Mouse (Mus musculus): ENCODE data around the gene Nelfb.

Gene Nelfb

DNA sequence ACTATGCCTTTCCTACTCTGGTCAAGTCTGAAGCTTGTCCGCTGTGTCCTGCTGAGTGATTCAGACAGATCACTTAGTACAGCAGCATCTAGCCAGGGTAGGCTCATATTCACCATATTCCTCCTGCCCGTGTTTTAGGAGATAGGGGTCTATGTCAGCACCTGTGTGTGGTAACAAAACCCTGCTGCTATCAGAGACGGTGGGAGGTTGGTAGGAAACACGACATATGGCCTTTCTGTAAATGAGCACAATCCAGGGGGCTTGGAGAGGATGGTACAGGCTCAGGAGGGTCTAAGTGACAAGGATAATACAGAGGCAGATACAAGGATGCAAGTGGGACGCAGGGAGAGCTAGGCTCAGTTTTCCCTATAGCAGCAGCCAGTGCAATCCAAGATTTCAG, 18.3 kb upstream of the Nelfb start:
- no peak for DNase-seq

DNA sequence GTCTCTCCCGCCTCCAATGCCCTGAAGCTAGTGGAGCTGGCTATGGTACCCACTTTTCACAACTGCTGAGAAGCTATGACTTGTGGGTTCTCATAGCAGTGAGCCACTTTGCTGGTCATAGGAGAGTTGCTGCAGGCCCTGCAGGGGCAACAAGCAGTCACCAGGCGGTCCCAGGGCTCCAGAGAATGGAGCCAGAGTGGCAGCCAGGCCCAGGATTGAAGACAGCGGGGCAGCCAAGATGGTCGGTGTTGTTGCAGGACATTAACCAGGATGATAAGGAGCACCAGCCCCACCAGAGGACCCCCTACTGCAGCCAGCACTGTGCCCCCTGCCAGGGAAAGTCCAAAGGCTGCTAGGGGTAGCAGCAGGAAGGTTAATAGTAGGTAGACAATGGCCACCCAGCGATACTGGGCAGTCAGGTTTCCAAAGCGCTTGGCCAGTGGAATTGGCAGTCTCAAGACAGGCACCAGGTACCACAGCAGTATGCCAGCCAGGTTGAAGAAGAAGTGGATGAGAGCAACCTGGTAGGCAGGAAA, 17.8 kb upstream of the Nelfb start:
- no peak for DNase-seq

DNA sequence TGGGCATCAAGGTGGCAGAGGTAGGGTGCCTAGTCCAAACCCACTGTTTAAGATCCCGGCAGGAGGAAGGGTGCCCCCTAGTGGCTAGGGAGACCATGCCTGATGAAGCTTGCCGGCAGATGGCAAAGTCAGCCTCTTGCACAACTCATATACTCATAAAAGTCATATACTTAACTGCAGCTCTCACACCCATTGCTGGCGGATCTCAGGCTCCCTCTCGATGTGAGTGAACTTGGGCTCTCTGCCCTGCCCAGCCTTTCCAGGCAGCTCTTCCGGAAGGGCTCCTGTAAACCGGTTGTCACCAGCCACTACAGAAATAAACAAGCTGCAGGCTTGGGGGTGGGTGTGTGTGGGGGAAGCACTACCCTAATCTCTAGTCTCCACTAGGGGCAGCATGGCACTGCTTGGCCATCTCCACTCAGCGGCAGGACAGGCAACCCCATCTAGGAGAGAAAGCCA, 17.2 kb upstream of the Nelfb start:
- peak; percentile 90 for DNase-seq

DNA sequence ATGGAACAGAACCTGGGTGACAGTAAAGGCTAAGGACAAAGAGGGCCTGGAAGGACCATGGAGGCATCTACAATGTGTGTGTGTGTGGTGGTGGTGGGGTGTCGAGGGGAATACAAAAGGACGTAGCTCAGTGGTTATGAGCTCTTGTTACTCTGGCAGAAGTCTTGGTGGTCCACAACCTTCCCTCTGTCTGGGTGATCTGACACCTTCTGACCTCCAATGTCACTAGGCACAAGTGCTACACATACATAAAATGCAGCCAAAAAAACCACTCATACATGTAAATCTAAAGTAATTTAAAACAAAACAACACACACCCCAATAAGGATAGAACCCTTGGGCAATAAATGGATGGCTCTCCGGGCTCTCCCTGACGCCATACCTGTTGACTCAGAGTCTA, 16.1 kb upstream of the Nelfb start:
- DNase-seq, result no peak

DNA sequence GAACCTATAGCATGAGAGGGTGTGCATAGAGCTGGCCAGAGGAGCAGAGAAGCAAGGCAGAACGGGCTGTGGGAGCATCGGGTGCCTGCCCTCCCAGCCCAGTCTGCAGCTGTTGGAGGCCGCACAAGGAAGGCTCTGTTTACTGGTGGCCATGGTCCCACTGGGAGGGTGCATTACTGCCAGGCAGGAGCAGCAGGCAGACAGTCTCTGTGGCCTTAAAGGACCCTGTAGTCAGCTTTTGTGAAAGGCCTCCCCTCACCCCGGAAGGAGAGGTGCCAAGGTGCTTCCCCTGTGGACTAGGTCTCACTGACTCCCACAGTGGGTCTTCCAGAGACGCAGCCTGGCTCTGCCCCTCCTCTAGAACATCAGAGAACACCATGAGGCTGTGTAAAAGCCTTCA, 15.6 kb upstream of the Nelfb start:
- peak; percentile 83 for DNase-seq

DNA sequence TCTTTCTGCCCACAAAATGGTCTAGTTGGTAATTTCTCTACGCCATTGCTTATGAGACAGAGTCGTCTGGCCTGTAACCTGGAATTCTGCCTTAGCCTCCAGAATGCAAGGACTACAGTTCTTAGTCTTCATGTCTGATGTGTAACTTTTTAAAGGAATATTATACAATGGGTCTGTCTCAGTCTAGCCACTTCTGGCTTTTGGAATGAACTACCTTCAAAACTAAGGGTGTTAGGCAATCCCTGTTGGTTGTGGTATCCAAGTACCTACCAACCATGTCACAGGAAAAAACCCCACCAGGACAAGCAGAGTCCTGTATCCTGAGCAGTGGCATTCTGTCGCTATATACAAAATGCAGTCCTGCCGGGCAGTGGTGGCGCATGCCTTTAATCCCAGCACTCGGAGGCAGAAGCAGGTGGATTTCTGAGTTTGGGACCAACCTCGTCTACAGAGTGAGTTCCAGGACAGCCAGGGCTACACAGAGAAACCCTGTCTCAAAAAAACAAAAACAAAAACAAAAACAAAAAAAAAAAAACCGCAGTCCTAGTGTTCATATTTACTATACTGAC, 14.6 kb upstream of the Nelfb start:
- no peak for DNase-seq

DNA sequence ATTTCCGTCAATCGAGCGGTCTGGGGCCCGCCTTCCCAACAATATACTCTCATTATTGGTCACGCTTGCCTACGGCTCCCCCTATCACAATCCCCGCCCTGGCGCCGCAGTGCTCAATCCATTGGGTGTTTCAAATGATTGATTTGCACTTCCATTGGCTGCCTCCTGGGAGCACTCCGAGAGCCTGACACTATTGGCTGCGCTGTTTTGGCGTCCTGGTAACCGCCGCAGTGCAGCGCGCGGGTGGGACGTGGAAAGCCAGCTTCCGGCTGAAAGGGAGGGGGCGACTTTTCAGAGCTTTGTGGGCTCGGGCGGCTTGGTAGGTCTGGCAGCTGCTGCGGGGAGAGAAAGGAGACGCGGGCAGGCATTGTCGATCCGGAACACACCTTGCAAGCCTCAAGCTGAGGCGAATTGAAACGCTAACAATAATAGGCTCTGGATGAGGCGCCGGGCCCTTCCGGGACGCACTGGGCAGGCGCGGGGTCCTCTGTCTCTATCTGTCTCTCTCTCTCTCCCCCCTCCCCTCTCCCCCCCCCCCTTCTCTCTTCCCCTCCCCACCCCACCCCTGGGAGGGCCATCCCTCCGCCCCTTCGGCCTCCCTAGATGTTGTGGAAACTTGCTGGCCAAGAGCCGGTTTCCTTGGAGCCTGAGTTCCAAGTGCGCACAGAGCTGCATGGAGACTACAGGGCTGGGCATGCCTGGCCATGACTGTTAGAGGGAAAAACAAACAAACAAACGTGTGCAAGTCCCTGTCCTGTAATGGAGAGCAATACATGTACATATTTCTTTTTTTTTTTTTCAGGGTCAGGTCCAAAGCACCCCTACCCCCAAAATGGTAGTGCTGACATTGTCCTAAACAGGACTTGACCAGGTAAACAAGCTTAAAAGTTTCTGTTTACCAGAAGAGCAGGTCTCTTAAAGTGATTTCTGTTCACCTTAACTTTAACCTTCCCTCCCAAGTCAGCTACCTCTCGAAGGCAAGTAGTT, 13.8 kb upstream of the Nelfb start:
- peak; percentile 100 for DNase-seq

DNA sequence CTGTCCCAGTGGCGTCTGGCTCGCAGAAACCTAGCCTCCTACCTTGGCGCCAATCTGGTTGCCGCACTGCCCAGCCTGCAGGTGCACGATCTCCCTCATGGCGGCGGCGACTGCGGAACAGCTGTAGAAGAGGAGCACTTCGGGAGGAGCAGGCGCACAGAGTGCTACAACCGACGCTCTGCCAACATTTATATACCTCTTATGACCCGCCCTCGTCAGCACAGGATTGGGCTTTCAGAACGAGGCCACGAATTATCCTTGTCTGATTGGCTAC, 13.1 kb upstream of the Nelfb start, which contains the start of gene Tubb4b:
TSS of gene Tubb4b (minus strand) at position 211 of the 274 bp plus-strand sequence.
- DNase-seq, result no peak

DNA sequence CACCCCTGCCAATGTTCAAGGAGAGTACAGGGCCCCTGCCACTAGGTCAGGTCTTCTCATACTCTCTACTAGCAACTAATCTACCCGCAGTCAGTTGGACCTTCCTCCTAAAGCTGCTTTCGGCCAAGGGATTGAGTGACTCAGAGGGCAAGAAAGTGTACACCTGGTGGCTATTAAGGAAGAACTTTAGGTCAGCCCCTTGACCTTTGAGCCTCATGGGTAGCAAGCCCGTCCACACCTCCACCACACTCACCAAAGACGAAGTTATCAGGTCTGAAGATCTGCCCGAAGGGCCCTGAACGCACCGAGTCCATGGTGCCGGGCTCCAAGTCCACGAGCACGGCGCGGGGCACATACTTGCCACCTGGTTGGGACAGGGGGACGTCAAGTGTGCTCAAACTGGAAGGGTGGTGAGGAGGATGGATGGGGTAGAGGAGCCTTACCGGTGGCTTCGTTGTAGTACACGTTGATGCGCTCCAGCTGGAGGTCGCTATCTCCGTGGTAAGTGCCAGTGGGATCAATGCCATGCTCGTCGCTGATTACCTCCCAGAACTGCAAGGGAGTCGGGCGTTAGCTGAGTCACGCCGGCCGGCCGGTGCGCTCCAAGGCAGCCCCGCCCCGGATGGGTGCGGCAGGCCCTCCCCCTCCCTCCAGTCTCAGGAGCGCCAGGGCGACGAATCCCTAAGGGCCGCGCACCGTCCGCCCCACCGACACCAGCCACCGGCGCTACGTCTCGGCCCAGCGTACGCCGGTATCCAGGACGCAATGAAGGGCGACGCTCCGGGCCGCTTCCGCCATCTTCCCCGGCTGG, 12.6 kb upstream of the Nelfb start:
- peak; percentile 83 for DNase-seq

DNA sequence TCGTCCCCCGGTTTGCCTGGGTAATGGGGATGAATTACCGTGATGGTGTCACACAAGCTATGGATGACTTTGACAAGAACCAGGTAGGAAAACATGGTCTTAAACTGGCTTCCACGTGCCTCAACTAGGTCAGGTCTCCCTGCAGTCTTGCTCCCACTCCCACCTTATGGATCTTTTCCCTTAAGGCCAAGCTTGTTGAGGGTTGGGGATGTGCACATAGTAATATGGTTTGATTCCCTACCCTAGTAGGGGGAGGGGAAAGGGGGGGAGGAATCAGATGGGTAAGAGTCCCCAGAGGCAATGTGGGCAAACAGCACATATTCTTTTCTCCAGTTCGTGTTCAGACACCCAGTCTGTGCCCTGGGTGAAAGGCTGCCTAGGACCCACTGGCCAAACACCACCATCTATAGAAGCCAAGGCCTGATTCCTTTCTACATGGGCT, 10.1 kb upstream of the Nelfb start:
- no peak for DNase-seq

DNA sequence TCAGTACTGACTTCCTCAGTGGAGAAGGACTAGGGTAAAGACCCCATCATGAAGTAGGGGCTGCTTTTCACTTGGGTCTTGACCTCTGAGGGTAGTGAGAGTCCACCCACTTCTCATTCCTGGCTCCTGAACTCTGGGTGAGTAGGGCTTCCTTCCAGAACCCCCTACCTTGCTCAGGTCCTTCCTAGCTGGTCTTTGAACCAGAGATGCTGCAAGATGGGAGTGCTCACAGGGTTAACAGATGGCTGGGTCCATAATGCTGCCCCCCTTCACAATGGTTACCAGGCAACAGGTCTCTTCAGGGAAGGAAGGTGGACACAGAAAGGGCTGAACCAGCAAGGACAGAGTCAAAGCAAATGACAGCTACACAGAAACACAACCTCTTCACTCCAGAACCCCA, 7.2 kb upstream of the Nelfb start, which contains the start of gene Fam166a:
TSS of gene Fam166a (plus strand) at position 301 of the 400 bp plus-strand sequence.
- DNase-seq, result no peak

DNA sequence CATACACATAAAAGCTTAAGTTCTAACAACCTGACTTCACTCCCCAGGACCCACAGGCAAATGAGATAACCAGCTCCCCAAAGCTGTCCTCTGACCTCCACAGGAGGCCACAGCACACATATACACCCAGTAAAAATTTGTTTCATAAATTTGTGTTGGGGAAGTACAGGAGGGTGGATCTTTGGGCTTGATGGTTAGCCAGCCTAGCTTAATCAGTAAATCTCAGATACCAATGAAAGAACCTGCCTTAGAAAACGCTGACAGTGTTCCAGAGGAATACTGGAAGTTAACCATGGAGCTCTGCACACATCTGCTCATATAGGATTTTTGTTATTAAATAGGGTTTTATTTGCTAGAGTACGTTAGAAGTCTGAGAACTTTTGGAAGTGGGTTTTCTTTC, 6.4 kb upstream of the Nelfb start:
- no peak for DNase-seq

DNA sequence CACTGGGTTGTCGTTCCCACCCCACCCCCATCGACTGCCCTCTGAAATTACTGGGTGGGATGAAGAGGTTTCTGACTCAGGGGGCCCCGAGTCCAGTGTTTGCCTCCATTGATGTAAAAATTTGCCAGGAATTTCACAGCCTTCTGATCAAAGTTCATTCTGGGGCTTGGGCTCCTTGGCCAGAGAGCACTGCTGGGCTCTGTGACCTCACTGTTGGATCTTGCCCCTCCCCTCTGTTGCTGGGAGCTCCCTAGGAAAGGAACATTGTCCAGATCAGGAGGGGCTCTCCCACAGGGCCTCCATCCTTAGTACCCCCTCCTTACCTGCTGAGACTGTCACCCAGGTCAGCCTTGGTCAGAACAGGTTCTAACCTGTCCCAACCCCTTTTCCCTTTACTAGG, 3.2 kb upstream of the Nelfb start, which contains the start of gene Stpg3:
TSS of gene Stpg3 (minus strand) at position 194 of the 400 bp plus-strand sequence.
- no peak for DNase-seq

DNA sequence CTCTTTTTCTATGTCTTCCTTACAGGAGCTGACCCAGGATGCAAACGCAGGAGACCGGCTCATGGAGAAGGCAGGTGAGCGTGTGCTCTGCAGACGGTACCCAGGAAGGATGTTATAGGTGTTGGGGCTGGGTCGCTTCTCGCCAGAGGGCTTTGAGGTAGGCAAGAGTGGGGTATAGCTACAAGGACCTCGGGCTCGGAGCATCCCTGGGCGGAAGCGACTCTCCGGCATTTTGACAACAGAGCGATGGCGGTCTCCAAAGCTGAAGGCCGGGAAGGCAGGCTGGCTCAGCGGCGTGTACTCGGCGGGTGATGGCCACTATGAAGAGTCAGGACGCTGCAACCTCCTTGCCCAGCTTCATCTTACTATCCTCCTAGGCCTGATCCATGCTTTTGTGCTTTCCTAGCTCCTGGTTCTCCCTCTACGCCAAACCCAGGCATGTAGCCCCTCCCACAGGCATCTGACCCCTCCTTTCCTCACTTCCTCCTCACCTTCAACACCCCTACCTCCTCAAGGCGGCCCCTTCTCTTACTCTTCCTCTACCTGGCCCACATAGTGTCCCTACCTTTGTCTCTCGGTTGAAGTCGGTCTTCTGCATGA, 2.1 kb upstream of the Nelfb start:
- no peak for DNase-seq

DNA sequence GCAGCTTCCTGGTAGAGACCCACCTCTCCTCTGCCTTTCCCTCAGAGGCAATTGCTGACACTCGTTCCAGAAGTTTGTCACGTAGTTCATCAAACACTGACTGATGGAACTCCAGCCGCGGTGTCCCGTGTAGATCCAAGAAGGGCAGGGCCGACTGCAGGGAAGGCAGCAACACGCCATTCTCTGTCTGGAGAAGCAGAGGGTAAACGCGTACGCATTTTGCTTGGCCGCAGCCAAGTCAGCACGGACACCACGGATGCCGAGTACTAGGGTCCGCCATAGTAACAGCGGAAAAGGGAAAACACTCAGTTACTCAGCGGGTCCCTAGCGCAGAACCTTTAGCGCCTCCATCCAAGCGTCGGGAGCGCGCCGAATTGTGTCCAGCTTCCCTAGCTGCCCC, 603 bp downstream of the Nelfb start:
- DNase-seq, result no peak

DNA sequence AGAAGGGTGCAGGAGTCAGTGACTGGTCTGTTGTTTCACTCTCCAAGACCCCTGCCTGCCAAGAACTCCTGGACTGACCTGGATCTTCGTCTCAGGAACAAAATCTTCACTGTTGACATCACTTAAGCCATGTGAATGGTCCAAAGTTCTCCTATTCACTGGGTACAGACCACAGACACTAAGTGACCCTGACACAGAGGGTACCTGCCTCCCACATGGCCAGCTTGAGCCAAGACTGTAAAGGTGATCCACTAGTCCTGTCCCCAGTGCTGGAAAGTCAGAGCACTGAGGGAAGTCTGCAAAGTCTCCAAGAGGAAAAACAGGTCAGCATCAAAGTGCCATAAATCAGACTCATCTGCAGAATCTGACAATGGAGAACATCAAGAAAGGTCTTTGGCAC, 3.7 kb downstream of the Nelfb start:
- DNase-seq, result no peak

DNA sequence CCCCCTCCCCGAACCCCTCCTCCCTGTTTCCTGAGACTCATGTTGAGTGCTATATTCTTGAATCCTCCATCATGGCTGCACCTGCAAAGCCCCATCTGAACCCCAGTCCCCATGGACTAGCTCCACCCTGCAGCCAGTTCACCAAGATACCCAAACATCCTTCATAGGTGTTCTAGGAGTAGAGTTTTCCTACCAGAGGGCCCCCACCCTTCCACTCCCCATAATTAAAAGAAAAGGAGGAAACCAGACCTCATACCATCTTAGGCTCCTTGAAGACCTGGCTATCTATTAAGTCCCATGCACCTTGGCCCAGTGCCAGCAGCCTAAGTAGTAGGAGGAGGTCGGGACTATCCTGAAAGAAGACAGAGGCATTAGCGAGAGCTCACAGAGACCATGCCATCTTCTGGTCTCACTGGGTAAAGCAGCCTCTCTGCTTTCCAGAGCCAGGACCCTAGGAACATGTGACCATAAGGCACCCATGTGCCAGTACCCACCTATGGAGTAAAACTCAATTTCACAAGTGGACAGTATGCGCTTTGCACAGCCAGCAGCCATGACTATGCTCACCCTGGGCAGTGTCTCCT, 7.6 kb downstream of the Nelfb start:
- DNase-seq, result no peak

DNA sequence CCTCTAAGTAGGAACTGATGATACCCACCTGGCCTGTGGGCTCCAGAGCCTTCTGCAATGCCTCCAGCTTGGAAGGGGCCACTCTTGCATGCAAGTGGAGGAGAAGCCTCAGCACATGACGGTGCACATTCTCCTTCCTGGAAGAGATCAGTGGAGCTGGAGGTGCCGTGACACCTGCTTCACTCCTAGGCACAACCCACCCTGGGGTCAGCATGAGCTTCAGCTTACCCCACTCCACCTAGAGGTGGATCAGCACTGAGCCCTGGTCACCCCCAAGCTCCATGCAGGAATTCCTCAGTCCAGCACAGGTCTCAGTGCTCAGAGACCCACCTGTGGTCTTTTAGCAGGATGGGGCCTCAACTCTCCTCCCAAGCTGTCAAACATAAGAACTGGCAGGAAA, 10.7 kb downstream of the Nelfb start:
- no peak for DNase-seq

DNA sequence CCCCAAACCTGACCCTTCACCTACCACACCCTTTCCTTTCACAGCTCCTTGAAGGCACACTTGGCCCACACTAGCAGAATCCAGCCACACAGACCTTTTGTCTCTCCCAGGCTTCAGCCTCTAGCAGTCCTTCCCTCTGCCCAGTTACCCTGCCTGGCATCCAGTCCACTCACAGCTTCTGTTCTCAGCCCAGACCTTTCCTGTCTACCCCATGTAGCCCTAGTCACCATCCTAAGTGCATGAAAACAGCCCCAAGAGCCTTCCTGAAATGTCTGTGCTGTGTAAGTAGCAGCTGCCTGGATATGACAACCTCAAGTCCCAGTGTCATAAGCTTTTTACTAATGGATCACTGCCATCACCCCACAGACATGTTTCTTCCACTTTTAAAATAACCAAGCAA, 13.3 kb downstream of the Nelfb start:
- no peak for DNase-seq

DNA sequence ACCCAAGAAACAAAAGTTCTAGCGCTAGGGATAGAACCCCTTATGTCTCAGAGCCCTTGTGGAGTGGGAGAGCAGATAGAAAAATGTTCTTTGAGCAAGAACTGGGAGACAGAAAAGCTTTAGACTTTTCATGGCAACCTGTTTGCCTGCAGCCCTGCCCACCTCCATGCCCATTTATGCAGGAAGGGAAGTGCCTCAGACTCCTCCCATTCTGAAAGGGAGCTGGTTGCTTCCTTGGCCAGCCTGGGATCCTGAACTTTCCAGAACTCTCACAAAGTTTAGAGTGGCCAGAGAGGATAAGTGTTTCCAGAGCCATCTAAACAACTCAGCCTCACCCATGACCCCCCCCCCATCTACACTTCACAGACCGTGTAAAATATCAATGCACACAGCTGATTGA, 14.1 kb downstream of the Nelfb start:
- DNase-seq, result no peak

DNA sequence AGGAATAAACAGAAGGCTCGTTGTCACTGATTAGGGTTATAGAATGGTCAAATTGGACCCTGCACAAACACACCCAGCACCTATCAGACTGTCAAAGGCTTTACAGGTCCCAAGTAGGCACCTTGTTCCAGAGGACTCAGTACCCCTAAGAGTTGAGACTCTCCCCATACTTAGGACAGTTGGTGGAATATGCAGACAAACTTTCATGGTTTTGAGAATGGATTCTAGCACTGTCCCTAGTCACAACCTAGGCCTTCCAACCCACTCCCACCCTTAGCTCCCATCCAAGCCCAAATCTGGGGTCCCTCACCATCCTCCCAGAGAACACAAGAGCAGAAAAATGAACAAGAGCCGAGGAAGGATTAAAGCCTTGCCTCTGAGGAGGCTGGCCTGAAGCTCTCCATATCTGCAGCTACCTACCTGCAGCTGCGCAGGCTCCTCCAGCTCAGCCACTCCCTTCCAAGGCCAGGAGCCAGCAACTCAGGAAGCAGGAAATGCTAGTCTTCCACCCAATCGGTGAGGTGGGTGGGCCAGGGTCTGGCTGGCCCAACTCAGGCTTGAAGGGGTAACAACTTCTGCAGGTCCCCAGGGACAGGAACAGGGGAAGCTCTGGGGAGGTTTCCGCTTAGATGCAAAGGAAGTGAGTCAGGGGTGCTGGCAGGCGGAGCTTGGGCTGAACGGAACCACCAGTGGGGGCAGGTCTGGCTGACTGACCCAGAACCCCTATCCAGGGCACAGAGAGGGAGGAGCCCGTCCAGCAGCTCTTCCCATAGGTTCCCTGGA, 14.9 kb downstream of the Nelfb start, which contains the start of gene Tor4a:
TSS of gene Tor4a (minus strand) at position 715 of the 783 bp plus-strand sequence.
- DNase-seq, result peak; percentile 67

Data from layer of hippocampus, adult 9-11 months (tissue).